Mouse (Mus musculus): Measurements from ENCODE around the gene Ror1.

The Ror1 gene

DNA sequence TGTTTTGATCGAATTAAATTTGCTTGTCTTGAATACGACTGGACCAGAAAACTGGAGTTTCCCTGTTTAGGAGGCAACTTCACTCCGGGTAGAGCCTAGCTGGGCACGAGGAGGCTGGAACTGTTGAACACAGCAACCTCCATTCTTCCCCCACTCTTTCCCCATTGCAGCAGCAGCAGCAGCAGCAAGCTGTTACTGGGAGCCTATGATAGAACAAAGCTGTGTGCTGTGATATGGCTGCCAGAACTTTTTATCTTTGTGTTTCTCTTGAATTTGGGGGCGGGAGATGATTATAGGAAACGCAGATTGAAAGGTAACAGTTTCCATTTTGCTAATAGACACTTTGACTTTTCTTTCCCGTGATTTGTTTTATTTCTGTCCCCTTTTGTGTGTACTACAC is 70.2 kb downstream of the Ror1 start:
- DNase-seq: no peak

DNA sequence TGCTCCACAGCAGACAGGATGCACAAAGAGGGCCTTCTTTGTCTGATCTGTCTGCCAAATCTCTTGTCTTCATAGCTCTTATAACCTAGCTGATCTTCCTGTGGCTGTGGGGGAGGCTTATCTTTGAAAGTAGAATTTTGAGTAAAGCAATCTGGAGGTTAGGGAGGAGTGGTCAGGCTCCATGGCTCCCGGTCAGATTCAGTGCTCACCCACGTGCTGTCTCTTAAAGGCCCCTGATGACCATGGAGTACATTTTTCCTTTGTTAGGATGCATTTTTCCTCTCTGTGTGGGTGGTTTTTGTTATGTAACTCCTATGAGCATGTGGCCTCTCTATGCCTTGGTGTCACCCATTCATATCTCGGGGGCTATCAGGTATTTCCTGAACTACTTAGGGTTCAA is 71.3 kb downstream of the Ror1 start:
- no peak for DNase-seq

DNA sequence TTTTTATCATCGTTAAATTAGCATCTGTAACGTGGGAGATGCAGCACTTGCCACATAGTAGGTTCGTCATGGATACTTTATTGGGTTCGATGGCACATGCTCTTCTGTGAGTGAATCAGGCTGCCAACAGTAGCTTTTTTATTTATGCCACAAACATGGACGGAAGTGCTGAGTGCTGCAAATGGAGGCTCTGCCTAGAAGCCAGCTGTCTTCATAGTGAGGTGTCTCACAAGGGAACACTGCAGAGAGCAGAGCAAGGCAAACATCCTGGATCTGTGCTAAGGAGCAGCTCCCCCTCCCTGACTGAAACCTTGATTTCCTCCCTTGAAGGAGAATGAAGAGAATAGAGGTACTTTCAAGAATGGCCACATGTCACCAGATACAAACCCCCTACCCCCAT is 74.1 kb downstream of the Ror1 start:
- DNase-seq: no peak

DNA sequence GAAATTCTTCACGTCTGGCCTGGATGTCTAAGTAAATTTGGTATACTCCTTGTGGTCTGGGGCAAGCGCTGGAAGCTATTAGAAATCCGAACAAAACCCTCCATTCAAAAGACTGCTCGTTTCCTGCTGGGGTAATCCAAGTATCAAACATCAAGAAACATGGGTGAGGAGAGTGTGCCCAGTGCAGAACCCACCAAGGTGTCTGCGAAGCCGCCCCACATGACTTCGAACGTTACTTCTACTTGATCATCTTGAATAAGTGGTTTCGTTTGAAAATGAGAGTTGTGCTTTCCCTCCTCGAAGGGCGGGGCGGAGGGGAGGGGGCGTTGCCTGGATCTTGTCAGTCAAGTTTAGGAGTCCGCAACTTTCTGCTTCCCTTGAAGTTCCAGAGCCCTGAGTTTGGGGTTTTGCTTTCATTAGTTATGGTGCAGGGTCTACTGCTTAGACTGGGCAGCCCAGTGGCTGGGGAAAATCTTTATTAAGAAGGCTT is 74.6 kb downstream of the Ror1 start:
- peak; percentile 5 for DNase-seq

DNA sequence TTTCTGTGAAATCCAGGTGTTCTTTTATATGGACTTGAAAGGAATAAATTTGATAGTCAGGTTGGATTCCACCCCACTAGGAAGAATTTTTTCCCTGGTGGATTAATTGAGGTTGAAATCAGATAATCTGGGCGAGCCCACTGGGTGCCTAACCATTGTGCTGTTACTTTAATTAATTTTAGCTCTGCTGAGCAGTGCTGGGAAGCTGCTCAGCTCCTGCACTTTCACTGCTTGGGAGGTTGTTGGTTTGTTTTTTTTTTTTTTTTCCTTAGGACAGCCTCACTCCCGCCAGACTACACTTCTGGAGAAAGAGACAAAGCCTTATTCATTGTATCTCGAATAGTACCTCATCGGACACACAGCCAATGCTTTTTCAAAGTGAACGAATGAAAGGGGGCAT is 75.2 kb downstream of the Ror1 start:
- DNase-seq: no peak

DNA sequence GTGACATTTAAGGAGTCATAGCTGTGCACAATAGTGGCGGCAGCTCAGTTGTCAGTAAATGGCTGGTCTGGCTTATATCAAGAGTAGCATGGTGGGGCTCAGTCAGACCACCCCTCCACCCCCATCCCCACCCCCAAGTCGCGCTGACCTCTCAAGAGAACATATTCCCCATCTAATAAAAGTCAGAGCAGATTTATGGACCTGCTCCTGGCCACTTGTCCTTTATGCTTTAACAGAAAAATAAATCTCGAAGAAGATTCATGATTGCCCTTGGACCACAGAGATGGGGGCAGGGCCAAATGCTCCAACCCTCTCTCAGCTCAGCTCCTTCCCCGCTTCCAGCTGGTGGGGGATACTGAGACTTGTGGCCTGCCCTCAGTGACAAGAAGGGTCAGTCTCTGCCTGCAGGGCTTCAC is 75.9 kb downstream of the Ror1 start:
- no peak for DNase-seq

DNA sequence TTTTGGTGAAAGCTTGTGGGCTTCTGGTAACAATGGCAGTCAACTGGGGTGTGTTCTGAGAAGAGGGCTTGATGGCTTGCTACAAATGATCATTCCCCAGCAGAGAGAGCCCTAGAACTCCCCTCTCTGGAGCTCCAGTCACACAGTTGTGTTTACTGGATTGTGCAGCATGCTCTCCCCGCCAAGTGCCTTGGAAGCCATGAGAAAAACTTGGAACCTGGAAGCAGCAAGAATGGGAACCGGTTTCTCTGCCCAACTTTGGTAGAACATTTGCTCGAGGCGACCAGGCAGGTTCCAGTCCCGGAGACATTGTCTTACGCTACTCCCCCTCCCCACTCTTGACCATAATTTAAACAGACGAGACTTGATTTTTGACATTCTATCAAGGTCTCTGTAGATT is 80.0 kb downstream of the Ror1 start:
- no peak for DNase-seq

DNA sequence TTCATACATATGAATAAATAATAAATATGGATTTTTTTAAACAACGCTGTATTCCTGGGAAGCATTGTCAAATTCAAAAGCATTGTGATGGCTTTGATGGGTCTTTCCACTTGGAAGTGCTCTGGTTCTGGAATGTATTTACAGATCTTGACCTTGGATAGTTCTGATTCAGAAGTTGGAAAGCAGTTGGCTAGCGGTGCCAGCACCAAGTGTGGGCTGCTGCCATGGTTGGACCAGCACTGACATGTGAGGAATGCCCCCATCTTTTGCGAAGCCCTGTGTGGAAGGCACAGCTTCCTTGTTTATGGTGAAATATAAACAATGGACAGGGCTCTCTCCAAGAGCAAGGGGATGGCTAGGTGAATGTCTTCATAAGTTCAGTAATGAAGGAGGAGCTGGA is 82.7 kb downstream of the Ror1 start:
- DNase-seq: no peak

DNA sequence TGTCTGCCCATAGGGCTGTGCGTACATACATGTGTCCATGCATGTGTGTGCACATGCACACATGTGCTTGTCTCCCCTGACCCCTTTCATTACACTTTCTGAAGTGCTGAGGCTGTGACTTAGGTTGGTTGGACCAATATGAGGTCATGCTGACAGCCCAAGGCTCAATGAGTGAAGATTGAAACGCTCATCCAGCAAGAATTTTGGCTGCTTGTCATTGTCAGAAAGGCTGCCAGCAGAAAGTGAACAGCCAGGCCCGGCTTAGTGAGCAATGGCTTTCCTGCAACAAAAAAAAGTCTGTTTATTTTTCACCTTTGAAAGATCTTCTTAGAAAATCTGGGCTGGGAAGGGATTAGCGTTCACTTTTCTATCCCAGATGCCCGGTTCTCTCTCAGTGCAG is 86.1 kb downstream of the Ror1 start:
- DNase-seq: no peak

DNA sequence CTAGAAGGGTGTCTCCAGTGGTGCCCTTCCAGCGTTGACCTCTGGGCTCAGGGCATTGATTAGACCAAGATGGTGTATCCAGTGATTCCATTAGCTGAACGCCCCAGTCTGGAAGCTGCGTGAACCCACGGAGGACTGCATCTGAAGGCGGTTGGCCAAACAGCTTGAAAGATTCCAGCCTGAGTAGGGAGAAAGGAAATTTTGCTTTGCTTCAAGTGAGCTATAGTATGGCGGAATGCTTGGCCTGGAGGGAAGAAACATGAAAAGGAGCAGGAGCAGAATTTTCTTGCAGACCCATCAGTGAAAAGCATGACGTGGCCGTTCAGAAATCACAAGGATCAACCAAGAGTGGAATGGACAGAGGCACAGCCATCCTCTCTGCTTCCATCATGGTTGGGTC is 91.2 kb downstream of the Ror1 start:
- DNase-seq: no peak

DNA sequence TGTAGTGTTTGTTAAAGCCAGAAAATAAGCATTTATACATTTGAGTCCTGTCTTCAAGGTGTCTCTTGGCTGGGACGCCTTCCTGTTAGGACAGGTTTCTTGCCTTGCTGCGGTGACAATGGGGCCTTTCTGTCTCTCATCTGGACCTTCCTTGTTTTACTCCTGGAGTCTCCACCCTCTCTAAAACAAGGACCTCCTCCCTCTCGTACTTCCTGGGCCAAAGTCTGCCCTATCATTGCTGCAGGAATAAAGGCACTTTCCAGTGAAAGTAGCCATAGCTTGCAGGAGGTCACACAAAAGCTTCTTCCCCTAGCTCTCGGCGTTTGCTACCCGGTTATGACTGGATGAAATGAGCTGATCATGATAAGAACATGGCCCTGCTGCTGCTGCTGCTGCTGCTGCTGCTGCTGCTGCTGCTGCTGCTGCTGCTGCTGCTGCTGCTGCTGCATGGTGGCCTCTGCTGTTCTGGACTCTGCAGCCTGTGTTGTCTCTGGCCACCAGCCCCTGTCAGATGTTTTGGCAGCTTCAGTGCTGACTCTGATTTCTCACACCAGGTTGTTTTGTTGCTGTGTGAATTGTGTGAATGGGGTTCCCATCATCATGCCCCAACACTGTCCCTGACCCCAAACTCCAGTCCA is 92.1 kb downstream of the Ror1 start:
- DNase-seq: no peak

DNA sequence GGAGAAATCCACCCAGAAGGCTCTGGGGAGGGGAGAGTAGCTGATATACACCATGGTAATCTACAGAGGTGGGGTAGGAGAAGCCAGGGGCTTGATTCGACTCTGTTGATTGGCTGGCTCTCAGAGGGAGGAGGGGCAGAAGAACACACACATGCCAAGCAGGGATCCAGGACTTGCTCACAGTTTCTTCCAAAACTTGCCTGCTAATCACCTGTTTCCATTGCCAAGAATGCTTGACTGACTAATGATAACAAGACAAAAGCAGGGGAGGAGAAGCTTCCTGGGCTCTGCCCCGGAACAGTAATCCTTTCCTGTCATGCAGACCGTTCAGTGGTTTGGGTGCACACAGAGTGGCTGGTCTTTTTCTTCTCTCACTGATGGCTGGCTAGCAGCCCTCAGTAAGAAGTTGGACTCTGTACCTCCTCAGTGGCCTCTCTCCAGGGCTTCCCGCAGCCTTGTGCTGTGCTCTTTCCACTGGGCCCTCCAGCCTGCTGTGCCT is 92.7 kb downstream of the Ror1 start:
- DNase-seq: no peak

DNA sequence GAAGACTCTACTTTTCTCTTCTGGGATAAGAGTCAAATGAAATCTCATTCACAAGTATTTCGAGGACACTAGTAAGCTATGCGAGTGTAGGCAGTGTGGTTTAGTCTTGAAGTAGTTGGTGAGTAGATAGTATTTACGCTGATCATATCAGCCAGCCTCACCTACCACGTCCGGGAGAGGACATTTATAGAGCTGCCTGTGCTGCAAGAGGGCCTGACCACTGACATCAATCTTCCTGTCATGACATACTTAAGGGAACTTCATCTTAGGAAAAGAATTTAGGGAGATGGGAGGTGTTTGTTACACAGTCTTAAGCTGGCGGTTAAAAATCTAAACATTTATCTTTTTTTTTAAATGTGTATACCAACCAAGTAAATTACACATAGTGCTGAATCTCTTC is 95.9 kb downstream of the Ror1 start:
- no peak for DNase-seq

DNA sequence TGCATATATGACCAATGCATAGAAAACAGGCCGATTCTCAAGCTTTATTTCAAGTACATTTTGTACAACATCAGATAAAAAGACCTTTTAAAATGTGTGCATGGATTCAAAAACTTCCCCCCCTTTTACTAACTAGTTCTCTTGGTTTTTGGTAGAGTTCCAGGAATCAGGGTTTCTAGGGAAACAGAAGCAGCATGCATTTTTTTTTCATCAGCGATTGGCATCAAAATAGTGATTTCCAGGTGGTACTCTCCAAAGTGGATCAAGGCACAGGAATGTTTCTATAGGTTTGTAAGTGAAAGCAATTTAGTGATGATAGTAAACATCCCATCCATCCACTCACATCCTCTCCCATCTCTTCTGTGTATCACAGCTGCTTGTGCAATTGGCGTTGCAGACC is 98.5 kb downstream of the Ror1 start:
- no peak for DNase-seq

DNA sequence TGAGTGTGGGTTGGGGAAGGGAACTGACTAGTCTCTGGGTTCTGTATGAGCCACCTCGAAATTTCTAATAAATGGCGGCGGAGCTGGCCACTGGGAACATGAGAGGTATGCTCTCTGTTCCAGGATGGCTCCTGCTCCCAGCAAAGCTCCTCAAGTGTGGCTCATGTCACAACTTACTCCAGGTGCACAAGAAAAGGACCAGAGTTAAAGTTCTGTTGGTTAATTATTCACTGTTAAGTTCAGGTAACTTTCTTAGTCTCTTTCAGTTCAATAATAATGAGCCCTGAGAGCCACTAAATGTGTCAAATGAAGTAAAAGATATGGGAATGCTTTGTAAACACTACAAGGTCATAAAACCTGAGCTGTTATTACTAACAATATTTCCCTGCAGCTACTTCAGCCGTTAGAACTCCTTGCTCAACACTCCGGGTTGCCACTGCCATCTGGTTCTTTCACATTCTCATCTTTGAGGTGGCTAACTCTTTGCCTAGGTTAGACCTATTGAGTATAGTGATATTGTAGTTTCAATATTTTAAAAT is 100.7 kb downstream of the Ror1 start:
- no peak for DNase-seq

DNA sequence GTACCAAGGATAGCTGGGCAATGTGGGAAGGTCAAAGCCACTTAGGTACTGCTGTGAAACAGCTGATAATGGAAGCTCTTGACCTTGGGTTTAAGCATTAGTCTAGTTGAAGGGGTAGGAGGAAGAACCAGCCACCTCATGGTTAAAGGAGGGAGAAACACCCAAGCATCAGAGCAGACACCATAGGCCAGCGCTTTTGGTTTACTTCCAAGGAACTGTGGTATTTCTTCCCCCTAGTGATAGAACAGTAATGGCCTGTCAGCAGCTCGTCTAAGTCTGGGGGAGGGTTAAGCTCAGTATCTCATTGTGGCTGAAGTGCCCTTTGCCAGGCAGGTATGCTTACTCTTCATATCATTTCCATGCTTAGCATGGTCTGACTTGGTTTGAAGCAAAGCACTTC is 102.7 kb downstream of the Ror1 start:
- no peak for DNase-seq

DNA sequence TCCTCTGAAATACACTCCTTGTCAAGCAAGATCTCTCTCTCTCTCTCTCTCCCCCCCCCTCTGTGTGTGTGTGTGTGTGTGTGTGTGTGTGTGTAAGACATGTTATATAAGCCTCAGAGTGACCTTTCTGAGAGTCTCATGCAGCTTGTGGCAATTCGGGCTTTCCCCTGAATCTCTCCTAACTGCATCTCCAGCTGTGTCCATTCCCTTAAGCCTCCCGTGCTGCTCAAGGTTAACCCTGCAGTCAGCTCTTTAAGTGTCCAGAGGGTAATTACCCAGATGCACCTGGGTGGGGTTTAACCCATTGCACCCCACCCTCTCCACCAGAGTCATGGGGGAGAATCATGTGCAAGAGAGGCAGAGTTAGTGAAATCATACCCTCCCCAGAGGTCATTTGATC is 105.7 kb downstream of the Ror1 start:
- no peak for DNase-seq

DNA sequence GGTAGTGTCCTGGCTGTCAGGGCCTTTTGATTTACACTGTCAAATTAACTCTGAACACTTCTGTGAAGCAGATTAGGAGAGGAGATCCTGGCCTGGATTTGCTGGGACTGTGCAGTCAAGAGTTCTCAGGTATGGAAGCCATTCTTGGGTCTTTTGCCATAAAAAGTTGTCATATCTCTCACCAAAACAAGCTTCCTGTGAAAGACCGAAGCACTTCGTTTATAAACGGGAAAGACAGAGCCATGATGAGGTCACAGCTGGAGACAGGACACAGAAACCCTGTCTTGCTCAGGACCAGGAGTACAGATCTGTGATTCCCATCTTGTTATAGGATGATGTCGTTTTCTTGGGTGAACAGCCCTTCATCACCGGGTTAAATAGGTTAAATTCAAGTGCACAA is 107.5 kb downstream of the Ror1 start:
- DNase-seq: no peak

DNA sequence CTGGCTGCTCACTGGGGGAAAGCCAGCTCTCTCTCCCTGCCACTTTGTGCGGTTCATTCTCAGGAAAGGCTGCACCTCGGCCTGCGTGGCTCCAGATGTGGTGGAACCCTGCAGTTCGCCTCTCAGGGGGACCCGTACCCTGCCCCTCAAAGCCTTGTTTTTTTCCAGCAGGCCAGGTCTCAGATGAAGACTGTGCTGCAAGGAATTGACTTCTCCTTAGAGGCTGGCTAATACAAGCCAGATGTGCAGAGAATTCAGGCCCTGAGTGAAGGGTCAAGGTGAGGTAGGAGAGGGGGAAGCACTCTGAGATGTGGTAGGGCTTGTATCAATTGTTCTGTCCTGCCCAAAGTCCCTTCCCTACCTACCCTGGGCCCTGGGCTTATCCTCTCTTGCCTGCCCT is 108.1 kb downstream of the Ror1 start:
- no peak for DNase-seq

DNA sequence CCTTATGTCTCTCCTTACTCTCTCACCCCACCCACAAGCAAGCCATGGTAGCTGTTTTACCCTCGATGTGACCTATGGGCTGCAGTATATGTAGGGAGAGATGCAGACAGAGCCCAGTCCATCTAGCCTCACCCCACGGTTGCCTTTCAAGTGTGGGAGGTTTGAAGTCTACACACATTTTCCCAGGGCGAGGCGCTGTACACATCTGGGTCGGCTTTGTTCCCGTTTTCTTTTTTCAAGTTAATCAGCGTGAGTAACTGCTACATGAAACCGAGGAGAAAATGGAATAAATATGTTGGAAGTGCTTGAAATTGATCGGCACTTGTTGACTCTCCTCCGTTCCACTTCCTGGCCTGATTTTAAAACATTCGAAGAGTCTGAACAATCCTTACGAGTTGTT is 108.8 kb downstream of the Ror1 start:
- no peak for DNase-seq

DNA sequence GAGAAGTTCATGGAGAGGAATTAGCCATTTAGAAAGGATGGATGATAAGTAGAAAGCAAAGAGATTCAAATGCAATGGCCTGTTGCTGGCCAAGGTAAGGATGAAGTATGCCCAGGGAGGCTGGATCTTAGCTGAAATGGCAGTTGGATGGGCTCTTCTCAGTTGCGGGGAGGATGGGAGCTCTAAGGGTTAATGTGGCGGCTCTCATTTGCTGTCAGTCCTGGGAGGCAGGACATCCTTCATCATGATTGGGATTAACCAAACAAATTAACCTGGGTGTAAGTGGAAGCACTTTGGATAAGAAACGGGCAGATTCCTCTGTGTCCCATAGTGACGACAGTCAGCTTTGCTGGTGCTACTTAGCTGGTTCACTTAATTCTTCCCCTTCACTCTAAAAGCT is 112.5 kb downstream of the Ror1 start:
- no peak for DNase-seq

DNA sequence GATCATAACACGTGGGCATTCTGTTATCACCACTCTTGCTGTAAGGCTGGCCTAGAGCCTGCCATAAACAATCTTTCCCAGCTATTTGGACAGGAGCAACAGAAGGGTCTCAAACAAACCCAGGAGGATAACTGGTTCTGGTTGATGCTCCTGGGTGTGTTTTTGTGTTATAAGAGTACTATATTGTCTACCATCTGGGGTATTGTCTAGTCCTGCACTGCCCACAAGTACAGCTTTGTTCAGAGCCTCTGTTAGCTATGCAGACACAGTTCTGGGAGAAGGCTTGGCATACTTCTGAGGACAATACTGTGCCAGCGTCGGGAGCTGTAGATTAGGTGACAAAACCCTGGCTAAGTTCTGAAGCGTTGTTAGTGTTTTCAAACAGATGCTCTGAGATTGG is 113.5 kb downstream of the Ror1 start:
- DNase-seq: no peak

DNA sequence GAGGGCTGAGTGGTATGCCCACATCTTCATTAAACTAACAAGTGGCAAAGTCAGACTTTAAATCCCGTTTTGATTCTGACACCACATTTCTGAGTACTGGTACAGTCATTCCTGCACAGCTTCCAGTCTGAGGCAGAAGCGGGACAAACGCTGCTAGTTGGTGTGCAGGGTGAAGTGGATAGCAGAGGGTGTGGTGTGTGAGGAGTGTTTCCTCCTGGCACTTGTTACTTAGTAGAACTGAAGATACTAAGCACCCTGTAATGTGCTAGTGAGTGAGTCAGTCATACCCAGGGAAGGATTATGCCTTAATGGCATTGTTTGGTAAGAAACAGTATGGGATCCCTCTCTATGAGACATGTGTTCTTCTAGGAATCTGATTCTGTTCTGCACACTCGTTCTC is 115.7 kb downstream of the Ror1 start:
- DNase-seq: no peak

DNA sequence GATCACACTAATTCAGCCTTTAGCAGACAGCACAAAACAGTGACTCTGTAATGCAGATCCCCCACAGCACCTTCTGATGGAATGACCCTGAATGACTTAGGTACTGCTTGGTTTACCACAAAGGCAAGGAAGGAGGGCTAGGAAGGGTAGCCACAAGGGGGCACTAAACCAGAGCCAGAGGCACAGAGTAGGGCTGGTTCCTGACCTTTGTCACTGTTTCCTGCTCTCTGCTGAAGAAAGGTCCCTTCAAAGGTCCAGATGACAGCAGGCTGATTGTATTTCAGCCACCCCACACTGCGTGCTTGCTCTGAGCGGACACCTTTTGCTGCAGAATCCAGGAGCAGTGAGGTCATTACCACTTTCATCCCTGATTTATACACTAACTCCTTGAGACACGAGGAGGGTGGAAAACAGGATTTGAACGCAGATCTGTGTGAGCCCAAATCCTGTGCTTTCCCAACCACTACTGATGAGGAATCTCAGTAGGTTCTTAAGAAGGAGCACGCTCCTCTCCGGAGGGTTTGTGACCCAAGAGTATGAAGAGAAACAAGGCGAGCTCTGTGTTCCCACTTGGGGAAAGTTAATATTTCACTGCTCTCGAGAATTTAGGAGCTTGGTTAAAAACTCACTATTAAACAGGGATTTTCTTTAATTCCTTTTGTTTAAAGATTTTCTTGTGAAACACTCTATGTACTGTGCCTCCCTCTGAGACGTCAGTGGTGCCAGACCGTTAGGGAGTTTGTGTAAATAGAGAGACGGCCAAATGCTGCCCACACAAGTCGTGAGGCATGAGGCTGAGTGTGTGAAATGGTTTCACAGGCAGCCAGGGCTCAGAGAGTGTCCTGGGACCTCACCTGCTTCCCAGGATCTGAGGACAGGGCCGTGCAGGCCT is 119.0 kb downstream of the Ror1 start:
- peak; percentile 37 for DNase-seq

All from thymus, postnatal 14 days (tissue).